Mouse (Mus musculus): Measurements from ENCODE around the gene Pld3.

GRCm38 (mm10) chr7:27518314-27518713, 34.7 kb downstream of the Pld3 start:
- TF ChIP-seq CTCF (IDR thresholded peaks at IDR 0.05; ENCODE audit: extremely low read depth, insufficient read depth, insufficient read length, insufficient replicate concordance): no peak
- TF ChIP-seq POLR2A (IDR thresholded peaks at IDR 0.05; ENCODE audit: low read depth, low read length): no peak

Measured in spleen, adult 2 months (tissue).